Mouse (Mus musculus) c-Kit-positive CD71-positive TER-119-positive erythroid progenitor cells, embryonic 14.5 days (primary cell): Measurements from ENCODE around the gene Atp1a4.

Experiments
- DNase-seq: peaks from one replicate; pipeline ENCODE4 v3.0.0-alpha.2; 2013; ENCODE audit warnings: low spot score

Atp1a4 gene

GRCm38 (mm10) chr1:172197851-172198250 is 60.4 kb downstream of the Atp1a4 start:
- DNase-seq: no peak

- DNase-seq: no peak
These were observed 61.1 kb downstream of the Atp1a4 start for GRCm38 (mm10) chr1:172197146-172197545.

- no peak for DNase-seq
These were observed 63.8 kb downstream of the Atp1a4 start for GRCm38 (mm10) chr1:172194435-172194834.

- no peak for DNase-seq
These were observed 66.0 kb downstream of the Atp1a4 start for GRCm38 (mm10) chr1:172192217-172192616.

GRCm38 (mm10) chr1:172191578-172191977 is 66.6 kb downstream of the Atp1a4 start:
- no peak for DNase-seq

- no peak for DNase-seq
These were observed 69.3 kb downstream of the Atp1a4 start for GRCm38 (mm10) chr1:172188891-172189290.

- no peak for DNase-seq
These were observed 71.6 kb downstream of the Atp1a4 start for GRCm38 (mm10) chr1:172186401-172187289.

- no peak for DNase-seq
These were observed 74.3 kb downstream of the Atp1a4 start for GRCm38 (mm10) chr1:172183915-172184314.

GRCm38 (mm10) chr1:172183056-172183455 is 75.2 kb downstream of the Atp1a4 start:
- peak; percentile 42 for DNase-seq

- DNase-seq: no peak
These were observed 76.4 kb downstream of the Atp1a4 start for GRCm38 (mm10) chr1:172181777-172182176.

GRCm38 (mm10) chr1:172180881-172181280 is 77.3 kb downstream of the Atp1a4 start:
- no peak for DNase-seq

- no peak for DNase-seq
These were observed 79.1 kb downstream of the Atp1a4 start for GRCm38 (mm10) chr1:172179102-172179501.

- DNase-seq: no peak
These were observed 80.4 kb downstream of the Atp1a4 start for GRCm38 (mm10) chr1:172177791-172178190.
